Mouse (Mus musculus) liver, embryonic 11.5 days (tissue): ENCODE results near the gene Car3. TPM values are rescaled to one million over a fixed set of nuclear protein-coding genes. Genes with fewer than 3 reads are reported as not detected.

Experiments used
- ATAC-seq: fragments of 200-750 bp; cut with Nextera tagmentation; replicated peaks from 2 replicates; pipeline ENCODE4 v1.8.0; 2017; ENCODE audit warnings: moderate number of reproducible peaks, mild to moderate bottlenecking, moderate TSS enrichment, moderate library complexity; ENCODE audit not compliant: low FRiP score
- DNase-seq: peaks from one replicate; pipeline ENCODE4 v3.0.0-alpha.2; 2017; ENCODE audit warnings: low spot score
- H3K27ac ChIP-seq: fragments of 300-500 bp; sonication (generic); 2 replicates; pipeline ENCODE4 v1.5.1; 2014; ENCODE audit warnings: mild to moderate bottlenecking, low read depth, low read length, control low read depth
- H3K27me3 ChIP-seq: fragments of 300-500 bp; sonication (generic); replicated peaks from 2 replicates; pipeline ENCODE4 v1.6.1; 2014; ENCODE audit warnings: low read length, mixed read lengths; ENCODE audit not compliant: control insufficient read depth, insufficient read depth
- H3K36me3 ChIP-seq: fragments of 300-500 bp; sonication (generic); 2 replicates; pipeline ENCODE4 v1.6.1; 2014; ENCODE audit warnings: mild to moderate bottlenecking, low read length, moderate library complexity, mixed read lengths; ENCODE audit not compliant: control insufficient read depth, insufficient read depth
- H3K4me1 ChIP-seq: fragments of 300-500 bp; sonication (generic); replicated peaks from 2 replicates; pipeline ENCODE4 v1.6.1; 2014; ENCODE audit warnings: low read length, mixed read lengths; ENCODE audit not compliant: control insufficient read depth, insufficient read depth
- H3K4me2 ChIP-seq: fragments of 300-500 bp; sonication (generic); 2 replicates; pipeline ENCODE4 v1.6.1; 2014; ENCODE audit warnings: mild to moderate bottlenecking, control low read depth, moderate library complexity
- H3K4me3 ChIP-seq: fragments of 300-500 bp; sonication (generic); 2 replicates; pipeline ENCODE4 v1.5.1; 2014; ENCODE audit warnings: low read depth, low read length, control low read depth
- H3K9ac ChIP-seq: fragments of 300-500 bp; sonication (generic); 2 replicates; pipeline ENCODE4 v1.6.1; 2014; ENCODE audit warnings: low read depth, low read length, control low read depth
- H3K9me3 ChIP-seq: fragments of 300-500 bp; sonication (generic); 2 replicates; pipeline ENCODE4 v1.6.1; 2016; ENCODE audit warnings: low read length, inconsistent platforms, mixed read lengths; ENCODE audit not compliant: control insufficient read depth
- WGBS: fragments of 180-500 bp; shearing (Covaris S2); extraction: QIAGEN DNeasy Blood & Tissue Kit; methylation state at CpG from one replicate; pipeline ENCODE4 v1.1.7; 2014; 5-methylcytosine and 5-hydroxymethylcytosine counted together
- polyA plus RNA-seq: library from polyadenylated mRNA; unstranded; fragments of >200 nt; fragmentation: Nextera tagmentation; extraction: Ambion mirVana; gene quantifications from 2 replicates; pipeline ENCODE4 v1.2.1, GENCODE M21; 2014

Gene Car3
- polyA plus RNA-seq, 1 experiment from 2014 or later = 3.2 TPM

DNA sequence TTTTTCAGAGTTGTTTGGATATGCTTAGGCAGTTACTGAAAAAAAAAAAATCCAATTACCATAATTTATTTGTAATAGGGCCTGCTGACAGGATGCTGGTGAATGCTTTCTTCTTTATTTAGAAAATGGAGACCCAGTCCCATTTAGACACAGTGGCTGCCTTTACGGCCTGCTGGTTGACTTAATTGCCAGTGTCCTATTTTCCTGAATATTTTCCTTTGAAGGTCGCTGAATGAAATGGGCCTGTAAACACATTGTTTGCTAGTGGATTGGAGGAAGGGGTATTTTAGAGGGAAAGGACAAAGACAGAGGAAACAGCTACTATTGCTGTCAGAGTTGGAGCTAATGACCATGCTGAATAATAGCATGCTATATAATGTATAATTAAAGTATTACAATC lies 25.2 kb downstream of the Car3 start:
- WGBS = 72% methylated on average over 2 of the region's 2 CpGs
- Histone ChIP-seq H3K9ac (peak overlapping the region; percentile 73), H3K4me2 (peak overlapping the region; percentile 62), H3K4me1 (peaks cover 3% of the 10 kb centered on the region), H3K36me3 (0 out of 2 replicates have a peak, but pooled peaks cover 4% of the 10 kb centered on the region), H3K27me3 (no peaks in the 10 kb centered on the region), H3K9me3 (no peaks in the 10 kb centered on the region), H3K4me3 (peak overlapping the region; percentile 91), H3K27ac (peak overlapping the region; percentile 88)
- DNase-seq = no peak
- ATAC-seq = no peak

DNA sequence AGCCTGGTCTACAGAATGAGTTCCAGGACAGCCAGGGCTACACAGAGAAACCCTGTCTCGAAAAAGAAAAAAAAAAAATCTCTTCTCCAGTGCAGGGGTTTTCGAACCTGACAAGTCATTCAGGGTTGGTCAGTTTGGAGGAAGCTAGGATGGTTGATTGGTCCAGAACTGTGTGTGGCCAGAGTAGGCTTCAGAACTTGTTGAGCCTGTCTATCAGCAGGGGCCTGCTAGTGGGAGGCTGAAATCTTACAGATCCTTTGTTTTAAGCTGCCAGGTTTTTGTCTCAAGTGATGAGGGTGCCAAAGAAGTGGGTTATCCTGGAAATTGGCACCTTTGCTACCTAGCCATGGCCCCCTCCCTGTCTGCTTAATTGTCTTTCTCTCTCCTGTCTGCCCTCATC lies 25.8 kb downstream of the Car3 start:
- Histone ChIP-seq H3K27me3 (no peaks in the 10 kb centered on the region), H3K4me2 (peak overlapping the region; percentile 62), H3K27ac (peak overlapping the region; percentile 88), H3K4me1 (peaks cover 3% of the 10 kb centered on the region), H3K9ac (peak overlapping the region; percentile 73), H3K9me3 (no peaks in the 10 kb centered on the region), H3K36me3 (0 out of 2 replicates have a peak, but pooled peaks cover 4% of the 10 kb centered on the region), H3K4me3 (peak overlapping the region; percentile 91)
- DNase-seq = no peak
- WGBS = 42% methylated on average over 2 of the region's 2 CpGs
- no peak for ATAC-seq

- H3K36me3 ChIP-seq = 0 out of 2 replicates have a peak, but pooled peaks cover 4% of the 10 kb centered on the region
- H3K27ac ChIP-seq = peak overlapping the region; percentile 88
- peak overlapping the region; percentile 62 for H3K4me2 ChIP-seq
- peak overlapping the region; percentile 73 for H3K9ac ChIP-seq
- peak; percentile 35 for ATAC-seq
- H3K9me3 ChIP-seq = no peaks in the 10 kb centered on the region
- H3K27me3 ChIP-seq = no peaks in the 10 kb centered on the region
- DNase-seq = no peak
- 37% methylated on average over 4 of the region's 4 CpGs for WGBS
- H3K4me1 ChIP-seq = peaks cover 3% of the 10 kb centered on the region
- peak overlapping the region; percentile 91 for H3K4me3 ChIP-seq
These were observed 26.6 kb downstream of the Car3 start for GRCm38 (mm10) chr3:14889716-14890409.

DNA sequence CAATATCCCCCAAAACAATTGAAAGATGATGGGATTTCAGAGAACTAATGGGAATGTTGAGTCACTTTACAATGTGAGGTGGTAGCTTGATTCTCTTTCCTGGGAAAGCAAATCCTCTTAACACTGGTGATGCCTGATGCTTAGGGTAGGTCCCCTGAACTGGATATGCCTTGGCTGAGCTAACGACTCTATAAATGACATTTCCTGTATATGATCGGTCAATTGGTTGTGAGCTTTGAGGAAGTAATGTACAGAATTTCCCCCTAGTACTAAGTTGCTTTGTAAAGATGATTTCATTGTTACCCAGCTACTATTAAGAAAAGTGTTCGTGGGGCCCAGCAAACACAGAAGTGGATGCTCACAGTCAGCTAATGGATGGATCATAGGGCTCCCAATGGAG lies 29.7 kb downstream of the Car3 start:
- H3K9ac ChIP-seq = no peak overlapping the region
- no peak for DNase-seq
- WGBS = 69% methylated on average over 3 of the region's 3 CpGs
- no peak overlapping the region for H3K27ac ChIP-seq
- H3K9me3 ChIP-seq = no peaks in the 10 kb centered on the region
- no peak for ATAC-seq
- H3K27me3 ChIP-seq = no peaks in the 10 kb centered on the region
- H3K36me3 ChIP-seq = peaks cover 10% of the 10 kb centered on the region; the same call in 1 of the 2 replicates
- H3K4me2 ChIP-seq = peak overlapping the region; percentile 43
- H3K4me1 ChIP-seq = peaks cover 3% of the 10 kb centered on the region
- H3K4me3 ChIP-seq = peak overlapping the region; percentile 10; the same call in 1 of the 2 replicates

GRCm38 (mm10) chr3:14893700-14894099 lies 30.4 kb downstream of the Car3 start:
- Histone ChIP-seq H3K4me2 (no peak overlapping the region), H3K27me3 (no peaks in the 10 kb centered on the region), H3K4me1 (peaks cover 3% of the 10 kb centered on the region), H3K4me3 (no peak overlapping the region), H3K9me3 (no peaks in the 10 kb centered on the region), H3K36me3 (peaks cover 15% of the 10 kb centered on the region; the same call in 1 of the 2 replicates), H3K9ac (no peak overlapping the region), H3K27ac (no peak overlapping the region)
- no peak for ATAC-seq
- WGBS = 68% methylated on average over 5 of the region's 5 CpGs
- DNase-seq = no peak

- DNase-seq (no peak), ATAC-seq (no peak)
- H3K36me3 ChIP-seq = peaks cover 18% of the 10 kb centered on the region
- H3K27me3 ChIP-seq = no peaks in the 10 kb centered on the region
- no peak overlapping the region for H3K27ac ChIP-seq
- WGBS = 90% methylated on average over 3 of the region's 3 CpGs
- H3K9ac ChIP-seq = no peak overlapping the region
- no peaks in the 10 kb centered on the region; the same call in none of the 2 replicates for H3K4me1 ChIP-seq
- H3K4me3 ChIP-seq = no peak overlapping the region
- no peaks in the 10 kb centered on the region for H3K9me3 ChIP-seq
- no peak overlapping the region for H3K4me2 ChIP-seq
These were observed 32.0 kb downstream of the Car3 start for GRCm38 (mm10) chr3:14895333-14895732.

- 77% methylated on average over 6 of the region's 6 CpGs for WGBS
- Histone ChIP-seq H3K4me3 (no peak overlapping the region), H3K4me1 (no peaks in the 10 kb centered on the region; the same call in 1 of the 2 replicates), H3K4me2 (no peak overlapping the region), H3K9me3 (no peaks in the 10 kb centered on the region), H3K9ac (no peak overlapping the region), H3K27me3 (no peaks in the 10 kb centered on the region), H3K27ac (0 out of 2 replicates have a peak overlapping the region, but pooled peaks have one; percentile 19), H3K36me3 (peaks cover 26% of the 10 kb centered on the region)
- ATAC-seq (no peak), DNase-seq (no peak)
These were observed 34.5 kb downstream of the Car3 start for GRCm38 (mm10) chr3:14897770-14898169.

GRCm38 (mm10) chr3:14903380-14903779 lies 40.1 kb downstream of the Car3 start:
- no peaks in the 10 kb centered on the region for H3K27me3 ChIP-seq
- no peak overlapping the region for H3K4me2 ChIP-seq
- no peaks in the 10 kb centered on the region for H3K9me3 ChIP-seq
- DNase-seq (no peak), ATAC-seq (0 out of 2 replicates have a peak, but pooled peaks have one; percentile 10)
- no peaks in the 10 kb centered on the region for H3K4me1 ChIP-seq
- WGBS = 90% methylated on average over 3 of the region's 3 CpGs
- H3K4me3 ChIP-seq = no peak overlapping the region
- peaks cover 20% of the 10 kb centered on the region for H3K36me3 ChIP-seq
- no peak overlapping the region for H3K9ac ChIP-seq
- no peak overlapping the region for H3K27ac ChIP-seq

GRCm38 (mm10) chr3:14904165-14904564 lies 40.9 kb downstream of the Car3 start:
- 67% methylated on average over 3 of the region's 3 CpGs for WGBS
- Histone ChIP-seq H3K27ac (no peak overlapping the region), H3K9ac (no peak overlapping the region), H3K9me3 (no peaks in the 10 kb centered on the region), H3K4me1 (no peaks in the 10 kb centered on the region), H3K4me3 (no peak overlapping the region), H3K27me3 (no peaks in the 10 kb centered on the region), H3K4me2 (no peak overlapping the region), H3K36me3 (peaks cover 17% of the 10 kb centered on the region)
- no peak for ATAC-seq
- no peak for DNase-seq
